Mouse (Mus musculus): ENCODE measurements at regions not wholly inside any gene's neighbourhood (a gene's known extent, or its start where the extent isn't known, plus 50 kb on each side); places are given as distances from the start of the nearest gene placed in this dataset.

GRCm38 (mm10) chr12:107769801-107770515, 233.4 kb downstream of the Bcl11b start:
- Histone ChIP-seq H3K9ac (ENCODE audit: low read length) (no peak overlapping the region), H3K27ac (replicated peaks in 1 of 2; ENCODE audit: control insufficient read depth in 1 of 2, insufficient read depth in 1 of 2, low read depth in 2 of 2, low read length in 2 of 2) (no peak overlapping the region), H3K4me3 (ENCODE audit: control insufficient read depth in 1 of 2, insufficient read depth in 1 of 2, low read depth in 1 of 2, low read length in 2 of 2) (no peak overlapping the region), H3K9me3 (ENCODE audit: control insufficient read depth, low read length) (no peaks in the 10 kb centered on the region), H3K4me1 (ENCODE audit: control insufficient read depth in 2 of 2, insufficient read depth in 2 of 2, low read length in 2 of 2) (no peaks in the 10 kb centered on the region; a peak in 1 of 4 replicates), H3K36me3 (ENCODE audit: control insufficient read depth, insufficient read depth, low read length) (no peaks in the 10 kb centered on the region), H3K4me2 (ENCODE audit: low read length) (no peak overlapping the region), H3K27me3 (ENCODE audit: control insufficient read depth, insufficient read depth, low read length) (no peaks in the 10 kb centered on the region)
- 59% methylated on average over 13 of the region's 13 CpGs for WGBS
- ATAC-seq (ENCODE audit: insufficient number of reproducible peaks, insufficient read depth, low FRiP score, low read depth), result no peak

- no peak for ATAC-seq (ENCODE audit: insufficient number of reproducible peaks, insufficient read depth, low FRiP score, low read depth)
- Histone ChIP-seq H3K4me2 (ENCODE audit: low read length) (no peak overlapping the region), H3K4me1 (ENCODE audit: control insufficient read depth in 2 of 2, insufficient read depth in 2 of 2, low read length in 2 of 2) (no peaks in the 10 kb centered on the region; a peak in 1 of 4 replicates), H3K36me3 (ENCODE audit: control insufficient read depth, insufficient read depth, low read length) (no peaks in the 10 kb centered on the region), H3K27me3 (ENCODE audit: control insufficient read depth, insufficient read depth, low read length) (no peaks in the 10 kb centered on the region), H3K9ac (ENCODE audit: low read length) (no peak overlapping the region), H3K9me3 (ENCODE audit: control insufficient read depth, low read length) (no peaks in the 10 kb centered on the region), H3K27ac (replicated peaks in 1 of 2; ENCODE audit: control insufficient read depth in 1 of 2, insufficient read depth in 1 of 2, low read depth in 2 of 2, low read length in 2 of 2) (no peak overlapping the region), H3K4me3 (ENCODE audit: control insufficient read depth in 1 of 2, insufficient read depth in 1 of 2, low read depth in 1 of 2, low read length in 2 of 2) (no peak overlapping the region)
- 6% methylated on average over 5 of the region's 5 CpGs for WGBS
Observed at GRCm38 (mm10) chr12:107770516-107770836, 232.9 kb downstream of the Bcl11b start.

GRCm38 (mm10) chr12:107771325-107771724, 232.1 kb downstream of the Bcl11b start:
- no peaks in the 10 kb centered on the region for H3K36me3 ChIP-seq (ENCODE audit: control insufficient read depth, insufficient read depth, low read length)
- WGBS, result 74% methylated on average over 2 of the region's 2 CpGs

GRCm38 (mm10) chr12:107771809-107772208, 231.6 kb downstream of the Bcl11b start:
- H3K27ac ChIP-seq (replicated peaks in 1 of 2; ENCODE audit: control insufficient read depth in 1 of 2, insufficient read depth in 1 of 2, low read depth in 2 of 2, low read length in 2 of 2), result no peak overlapping the region
- H3K27me3 ChIP-seq (ENCODE audit: control insufficient read depth, insufficient read depth, low read length), result no peaks in the 10 kb centered on the region
- WGBS, result 37% methylated on average over 3 of the region's 3 CpGs
- no peaks in the 10 kb centered on the region for H3K36me3 ChIP-seq (ENCODE audit: control insufficient read depth, insufficient read depth, low read length)
- H3K4me3 ChIP-seq (ENCODE audit: control insufficient read depth in 1 of 2, insufficient read depth in 1 of 2, low read depth in 1 of 2, low read length in 2 of 2), result no peak overlapping the region
- no peaks in the 10 kb centered on the region for H3K9me3 ChIP-seq (ENCODE audit: control insufficient read depth, low read length)
- H3K9ac ChIP-seq (ENCODE audit: low read length), result no peak overlapping the region
- no peaks in the 10 kb centered on the region; a peak in 1 of 4 replicates for H3K4me1 ChIP-seq (ENCODE audit: control insufficient read depth in 2 of 2, insufficient read depth in 2 of 2, low read length in 2 of 2)
- no peak overlapping the region for H3K4me2 ChIP-seq (ENCODE audit: low read length)
- no peak for ATAC-seq (ENCODE audit: insufficient number of reproducible peaks, insufficient read depth, low FRiP score, low read depth)

More at GRCm38 (mm10) chr12:107771325-107771724, 232.1 kb downstream of the Bcl11b start:
- Histone ChIP-seq H3K9me3 (ENCODE audit: control insufficient read depth, low read length) (no peaks in the 10 kb centered on the region), H3K27me3 (ENCODE audit: control insufficient read depth, insufficient read depth, low read length) (no peaks in the 10 kb centered on the region), H3K4me2 (ENCODE audit: low read length) (no peak overlapping the region), H3K4me1 (ENCODE audit: control insufficient read depth in 2 of 2, insufficient read depth in 2 of 2, low read length in 2 of 2) (no peaks in the 10 kb centered on the region; a peak in 1 of 4 replicates), H3K27ac (replicated peaks in 1 of 2; ENCODE audit: control insufficient read depth in 1 of 2, insufficient read depth in 1 of 2, low read depth in 2 of 2, low read length in 2 of 2) (no peak overlapping the region), H3K9ac (ENCODE audit: low read length) (no peak overlapping the region), H3K4me3 (ENCODE audit: control insufficient read depth in 1 of 2, insufficient read depth in 1 of 2, low read depth in 1 of 2, low read length in 2 of 2) (no peak overlapping the region)
- ATAC-seq (ENCODE audit: insufficient number of reproducible peaks, insufficient read depth, low FRiP score, low read depth), result no peak

- Histone ChIP-seq H3K9me3 (ENCODE audit: control insufficient read depth, low read length) (no peaks in the 10 kb centered on the region), H3K36me3 (ENCODE audit: control insufficient read depth, insufficient read depth, low read length) (no peaks in the 10 kb centered on the region), H3K27me3 (ENCODE audit: control insufficient read depth, insufficient read depth, low read length) (no peaks in the 10 kb centered on the region), H3K4me3 (ENCODE audit: control insufficient read depth in 1 of 2, insufficient read depth in 1 of 2, low read depth in 1 of 2, low read length in 2 of 2) (no peak overlapping the region), H3K27ac (replicated peaks in 1 of 2; ENCODE audit: control insufficient read depth in 1 of 2, insufficient read depth in 1 of 2, low read depth in 2 of 2, low read length in 2 of 2) (no peak overlapping the region), H3K4me2 (ENCODE audit: low read length) (no peak overlapping the region), H3K9ac (ENCODE audit: low read length) (no peak overlapping the region), H3K4me1 (ENCODE audit: control insufficient read depth in 2 of 2, insufficient read depth in 2 of 2, low read length in 2 of 2) (no peaks in the 10 kb centered on the region)
- 67% methylated on average over 9 of the region's 9 CpGs for WGBS
- no peak for ATAC-seq (ENCODE audit: insufficient number of reproducible peaks, insufficient read depth, low FRiP score, low read depth)
Observed at GRCm38 (mm10) chr12:107778046-107778445, 225.4 kb downstream of the Bcl11b start.

GRCm38 (mm10) chr12:107779306-107780057, 223.9 kb downstream of the Bcl11b start:
- Histone ChIP-seq H3K27ac (replicated peaks in 1 of 2; ENCODE audit: control insufficient read depth in 1 of 2, insufficient read depth in 1 of 2, low read depth in 2 of 2, low read length in 2 of 2) (no peak overlapping the region), H3K9me3 (ENCODE audit: control insufficient read depth, low read length) (no peaks in the 10 kb centered on the region), H3K9ac (ENCODE audit: low read length) (no peak overlapping the region), H3K4me1 (ENCODE audit: control insufficient read depth in 2 of 2, insufficient read depth in 2 of 2, low read length in 2 of 2) (no peaks in the 10 kb centered on the region), H3K27me3 (ENCODE audit: control insufficient read depth, insufficient read depth, low read length) (no peaks in the 10 kb centered on the region), H3K36me3 (ENCODE audit: control insufficient read depth, insufficient read depth, low read length) (no peaks in the 10 kb centered on the region), H3K4me3 (ENCODE audit: control insufficient read depth in 1 of 2, insufficient read depth in 1 of 2, low read depth in 1 of 2, low read length in 2 of 2) (no peak overlapping the region), H3K4me2 (ENCODE audit: low read length) (no peak overlapping the region)
- WGBS, result 81% methylated on average over 13 of the region's 13 CpGs
- ATAC-seq (ENCODE audit: insufficient number of reproducible peaks, insufficient read depth, low FRiP score, low read depth), result no peak

- H3K27me3 ChIP-seq (ENCODE audit: control insufficient read depth, insufficient read depth, low read length), result no peaks in the 10 kb centered on the region
- no peak for ATAC-seq (ENCODE audit: insufficient number of reproducible peaks, insufficient read depth, low FRiP score, low read depth)
- no peaks in the 10 kb centered on the region for H3K36me3 ChIP-seq (ENCODE audit: control insufficient read depth, insufficient read depth, low read length)
- no peaks in the 10 kb centered on the region for H3K4me1 ChIP-seq (ENCODE audit: control insufficient read depth in 2 of 2, insufficient read depth in 2 of 2, low read length in 2 of 2)
- H3K27ac ChIP-seq (replicated peaks in 1 of 2; ENCODE audit: control insufficient read depth in 1 of 2, insufficient read depth in 1 of 2, low read depth in 2 of 2, low read length in 2 of 2), result no peak overlapping the region
- WGBS, result 88% methylated on average over 3 of the region's 3 CpGs
- H3K9ac ChIP-seq (ENCODE audit: low read length), result no peak overlapping the region
- no peak overlapping the region for H3K4me3 ChIP-seq (ENCODE audit: control insufficient read depth in 1 of 2, insufficient read depth in 1 of 2, low read depth in 1 of 2, low read length in 2 of 2)
- no peak overlapping the region for H3K4me2 ChIP-seq (ENCODE audit: low read length)
- H3K9me3 ChIP-seq (ENCODE audit: control insufficient read depth, low read length), result no peaks in the 10 kb centered on the region
Observed at GRCm38 (mm10) chr12:107782147-107782546, 221.3 kb downstream of the Bcl11b start.

Measured in heart, embryonic 14.5 days (tissue).